Mouse (Mus musculus) stomach, embryonic 14.5 days (tissue): ENCODE measurements at regions not wholly inside any gene's neighbourhood (a gene's known extent, or its start where the extent isn't known, plus 50 kb on each side); places are given as distances from the start of the nearest gene placed in this dataset.

Experiments used
- ATAC-seq: fragments of 200-750 bp; cut with Nextera tagmentation; 2 replicates; pipeline ENCODE4 v1.8.0; 2017; ENCODE audit warnings: low read depth, moderate TSS enrichment; ENCODE audit not compliant: insufficient number of reproducible peaks, insufficient read depth, low FRiP score
- H3K27ac ChIP-seq: fragments of 300-500 bp; sonication (generic); 2 replicates; pipeline ENCODE4 v1.5.1; 2014; ENCODE audit warnings: mild to moderate bottlenecking, low read length, moderate library complexity, mixed read lengths
- H3K27me3 ChIP-seq: fragments of 300-500 bp; sonication (generic); 2 replicates; pipeline ENCODE4 v1.6.1; 2014; ENCODE audit warnings: low read length, control low read depth, mixed read lengths; ENCODE audit not compliant: control insufficient read depth, insufficient read depth
- H3K36me3 ChIP-seq: fragments of 300-500 bp; sonication (generic); 2 replicates; pipeline ENCODE4 v1.6.1; 2014; ENCODE audit warnings: mild to moderate bottlenecking, control low read depth, low read length, moderate library complexity, mixed read lengths; ENCODE audit not compliant: control insufficient read depth, insufficient read depth
- H3K4me1 ChIP-seq: fragments of 300-500 bp; sonication (generic); 2 replicates; pipeline ENCODE4 v1.6.1; 2014; ENCODE audit warnings: low read length, control low read depth, mixed read lengths; ENCODE audit not compliant: control insufficient read depth, insufficient read depth
- H3K4me2 ChIP-seq: fragments of 300-500 bp; sonication (generic); replicated peaks from 2 replicates; pipeline ENCODE4 v1.6.1; 2014; ENCODE audit warnings: low read depth, low read length, control low read depth
- H3K4me3 ChIP-seq: fragments of 300-500 bp; sonication (generic); 2 replicates; pipeline ENCODE4 v1.5.1; 2014; ENCODE audit warnings: low read depth, low read length, control low read depth
- H3K9ac ChIP-seq: fragments of 300-500 bp; sonication (generic); replicated peaks from 2 replicates; pipeline ENCODE4 v1.6.1; 2014; ENCODE audit warnings: low read depth, mild to moderate bottlenecking, control low read depth, low read length, moderate library complexity, mixed read lengths
- H3K9me3 ChIP-seq: fragments of 300-500 bp; sonication (generic); 2 replicates; pipeline ENCODE4 v1.6.1; 2016; ENCODE audit warnings: low read depth, low read length, control low read depth; ENCODE audit not compliant: control insufficient read depth
- WGBS: fragments of 180-500 bp; shearing (Covaris S2); extraction: QIAGEN DNeasy Blood & Tissue Kit; methylation state at CpG from one replicate; pipeline ENCODE4 v1.1.7; 2014; 5-methylcytosine and 5-hydroxymethylcytosine counted together

DNA sequence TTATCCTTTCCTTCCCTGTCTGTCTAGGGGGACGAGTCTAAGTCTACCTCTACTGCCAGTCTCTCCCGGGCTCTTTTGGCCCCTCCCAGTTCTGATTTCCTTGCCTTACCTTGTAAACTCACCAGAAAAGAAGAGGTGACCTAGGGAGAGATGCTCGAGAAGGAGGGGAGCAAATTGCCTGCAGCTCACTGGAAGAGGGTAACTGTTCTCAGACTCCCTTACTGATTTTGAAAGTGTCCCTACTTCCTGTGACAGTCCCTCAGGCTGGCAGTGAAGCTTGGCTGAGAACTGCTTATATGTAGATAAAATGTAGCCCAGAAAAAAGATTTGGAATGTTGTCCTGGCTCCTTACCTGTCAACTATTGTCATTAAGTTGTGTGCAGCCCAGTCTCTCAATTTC, 180.6 kb upstream of the Tab2 start:
- 0 out of 2 replicates have a peak, but pooled peaks cover 4% of the 10 kb centered on the region for H3K4me1 ChIP-seq
- ATAC-seq: no peak
- H3K36me3 ChIP-seq: no peaks in the 10 kb centered on the region
- no peaks in the 10 kb centered on the region for H3K27me3 ChIP-seq
- H3K9ac ChIP-seq: no peak overlapping the region
- H3K27ac ChIP-seq: no peak overlapping the region
- no peaks in the 10 kb centered on the region for H3K9me3 ChIP-seq
- WGBS: 75% methylated on average over 3 of the region's 3 CpGs
- H3K4me2 ChIP-seq: no peak overlapping the region
- H3K4me3 ChIP-seq: no peak overlapping the region

DNA sequence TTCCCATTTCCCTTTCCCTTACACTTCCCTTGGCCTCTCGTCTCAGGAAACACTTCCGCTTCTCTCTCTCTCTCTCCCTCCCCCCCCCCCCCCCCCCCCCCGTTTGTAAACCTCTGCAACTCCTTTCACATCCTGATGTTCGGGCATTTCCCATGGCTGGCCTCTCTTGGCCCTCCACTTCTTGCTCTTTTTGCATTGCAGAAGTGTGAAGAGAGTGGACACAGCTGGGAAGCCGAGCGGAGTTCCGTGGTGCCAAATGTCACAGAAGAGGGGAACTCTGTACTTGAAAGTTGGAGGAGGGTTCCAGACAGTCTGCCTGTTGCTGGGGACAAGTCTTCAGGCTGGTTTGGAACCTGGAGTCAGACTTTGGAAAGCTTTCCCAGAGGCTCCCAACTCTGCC, 179.2 kb upstream of the Tab2 start:
- H3K36me3 ChIP-seq: no peaks in the 10 kb centered on the region
- H3K4me2 ChIP-seq: no peak overlapping the region
- no peak overlapping the region for H3K27ac ChIP-seq
- H3K4me3 ChIP-seq: no peak overlapping the region
- no peak overlapping the region for H3K9ac ChIP-seq
- H3K4me1 ChIP-seq: 0 out of 2 replicates have a peak, but pooled peaks cover 4% of the 10 kb centered on the region
- WGBS: 61% methylated on average over 6 of the region's 7 CpGs
- H3K27me3 ChIP-seq: no peaks in the 10 kb centered on the region
- ATAC-seq: no peak
- no peaks in the 10 kb centered on the region for H3K9me3 ChIP-seq

DNA sequence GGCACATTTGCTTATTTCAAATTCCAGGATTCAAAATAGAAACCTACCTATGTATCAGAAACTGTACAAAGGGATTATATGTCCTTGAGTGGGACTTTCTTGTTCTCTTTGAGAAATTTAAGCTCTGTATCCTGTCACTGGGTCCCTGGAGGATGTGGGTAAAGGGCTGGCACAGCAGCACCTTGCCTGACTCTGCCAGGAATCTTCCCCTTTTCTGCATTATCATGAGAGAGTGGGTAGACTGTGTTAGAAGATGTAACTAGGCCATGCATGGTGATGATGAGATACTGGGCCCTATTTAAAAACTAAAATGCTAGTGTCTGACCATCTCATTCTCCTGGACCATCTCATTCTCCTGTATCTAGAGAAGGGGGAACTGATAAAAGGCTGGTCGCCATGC, 178.4 kb upstream of the Tab2 start:
- Histone ChIP-seq H3K27me3 (no peaks in the 10 kb centered on the region), H3K4me1 (0 out of 2 replicates have a peak, but pooled peaks cover 4% of the 10 kb centered on the region), H3K27ac (no peak overlapping the region), H3K4me3 (no peak overlapping the region), H3K9ac (no peak overlapping the region), H3K36me3 (no peaks in the 10 kb centered on the region), H3K9me3 (no peaks in the 10 kb centered on the region), H3K4me2 (no peak overlapping the region)
- ATAC-seq: no peak
- WGBS: 95% methylated on average over 1 of the region's 1 CpGs

DNA sequence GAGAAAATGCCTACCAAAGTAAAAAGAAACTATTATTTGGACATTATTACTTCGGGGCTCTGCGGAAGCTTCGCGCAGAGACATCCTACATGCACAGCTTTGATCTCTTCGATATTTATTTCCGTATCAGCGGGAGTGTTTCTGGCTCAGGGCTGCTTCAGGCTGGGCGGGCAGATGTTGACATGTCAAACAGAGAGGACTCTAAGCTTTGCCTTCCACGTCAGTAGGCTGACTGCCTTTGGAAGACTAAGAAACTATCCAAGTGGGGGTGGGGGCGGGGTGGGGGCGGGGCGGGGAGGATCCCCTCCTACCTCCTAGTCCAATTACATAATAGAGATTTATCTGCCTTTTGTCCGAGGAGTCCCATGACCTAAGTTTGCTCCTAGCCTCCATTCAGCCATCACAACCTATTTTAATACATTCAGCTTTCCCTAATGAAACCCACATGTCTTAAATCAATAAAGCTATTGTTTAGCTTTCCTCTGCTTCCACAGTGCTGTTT, 177.5 kb upstream of the Tab2 start:
- H3K9ac ChIP-seq: no peak overlapping the region
- no peak overlapping the region for H3K4me3 ChIP-seq
- H3K27me3 ChIP-seq: no peaks in the 10 kb centered on the region
- 0 out of 2 replicates have a peak, but pooled peaks cover 4% of the 10 kb centered on the region for H3K4me1 ChIP-seq
- peak; percentile 60 for ATAC-seq
- H3K4me2 ChIP-seq: no peak overlapping the region
- H3K27ac ChIP-seq: no peak overlapping the region
- H3K9me3 ChIP-seq: no peaks in the 10 kb centered on the region
- H3K36me3 ChIP-seq: no peaks in the 10 kb centered on the region
- 37% methylated on average over 13 of the region's 13 CpGs for WGBS

DNA sequence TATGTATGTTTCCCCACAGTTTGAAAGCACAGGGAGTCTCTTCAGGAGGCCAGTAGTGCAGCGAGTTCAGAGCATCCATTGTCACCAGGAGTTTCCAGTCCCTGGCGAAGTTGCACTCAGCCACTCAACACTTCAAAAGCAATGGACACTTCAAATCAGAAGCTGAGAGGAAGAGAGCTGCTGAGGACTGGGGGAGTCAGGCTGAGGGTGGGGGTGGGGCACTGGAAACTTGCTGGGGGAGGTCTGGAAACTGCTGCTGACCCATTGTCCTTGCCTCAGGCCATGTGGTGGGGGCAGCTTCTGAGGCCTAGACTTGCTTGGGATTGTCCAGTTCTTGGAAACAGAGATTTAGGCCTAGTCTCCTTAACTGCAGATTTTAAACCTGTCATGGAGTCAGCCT, 176.8 kb upstream of the Tab2 start:
- H3K4me2 ChIP-seq: no peak overlapping the region
- ATAC-seq: no peak

DNA sequence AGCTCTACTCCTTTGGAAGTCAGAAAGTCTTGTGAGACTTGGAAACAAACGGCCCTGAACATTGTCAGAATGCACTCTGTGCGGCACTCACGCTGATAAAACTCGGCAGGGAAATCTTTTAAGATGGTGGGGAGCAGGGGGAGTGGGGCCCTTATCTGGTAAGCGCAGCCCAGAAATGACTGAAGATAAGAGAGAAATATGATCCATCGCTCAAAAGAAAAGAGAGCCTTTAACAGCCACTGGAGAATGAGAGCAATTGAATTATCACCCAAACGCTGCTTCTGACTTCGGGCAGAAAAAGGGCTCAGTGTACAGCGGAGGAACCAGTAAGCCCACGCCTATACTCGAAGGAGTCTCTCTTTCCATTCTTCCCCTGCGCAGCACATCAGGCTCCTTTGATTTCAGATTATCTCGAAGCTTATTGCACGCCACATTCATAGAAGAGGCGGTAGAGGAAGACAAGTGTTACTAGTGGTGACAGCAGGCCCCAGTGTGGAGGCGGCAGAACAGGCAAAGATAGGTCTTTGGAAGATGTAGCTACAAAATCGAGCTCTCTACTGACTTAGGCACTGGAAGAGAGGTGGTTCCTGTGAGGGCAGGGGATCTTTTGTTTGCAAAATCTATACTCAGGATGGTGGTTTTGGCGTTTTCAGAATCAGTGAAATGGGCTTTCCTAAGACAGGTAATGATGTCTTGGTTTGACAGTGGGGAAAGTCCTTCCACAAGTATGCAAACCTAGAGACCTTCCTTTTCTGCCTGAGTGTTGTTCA, 174.6 kb upstream of the Tab2 start:
- H3K4me2 ChIP-seq: peak overlapping the region; percentile 27
- no peak overlapping the region for H3K27ac ChIP-seq
- H3K9me3 ChIP-seq: no peaks in the 10 kb centered on the region
- WGBS: 33% methylated on average over 18 of the region's 18 CpGs
- H3K4me1 ChIP-seq: 0 out of 2 replicates have a peak, but pooled peaks cover 4% of the 10 kb centered on the region
- no peak overlapping the region for H3K9ac ChIP-seq
- H3K27me3 ChIP-seq: no peaks in the 10 kb centered on the region
- no peak overlapping the region for H3K4me3 ChIP-seq
- peak; percentile 63; the same call in 1 of the 2 replicates for ATAC-seq
- no peaks in the 10 kb centered on the region for H3K36me3 ChIP-seq

More for the DNA sequence above, 176.8 kb upstream of the Tab2 start:
- Histone ChIP-seq H3K4me1 (0 out of 2 replicates have a peak, but pooled peaks cover 4% of the 10 kb centered on the region), H3K9me3 (no peaks in the 10 kb centered on the region), H3K4me3 (no peak overlapping the region), H3K36me3 (no peaks in the 10 kb centered on the region), H3K27ac (no peak overlapping the region), H3K27me3 (no peaks in the 10 kb centered on the region), H3K9ac (no peak overlapping the region)
- 61% methylated on average over 2 of the region's 2 CpGs for WGBS

DNA sequence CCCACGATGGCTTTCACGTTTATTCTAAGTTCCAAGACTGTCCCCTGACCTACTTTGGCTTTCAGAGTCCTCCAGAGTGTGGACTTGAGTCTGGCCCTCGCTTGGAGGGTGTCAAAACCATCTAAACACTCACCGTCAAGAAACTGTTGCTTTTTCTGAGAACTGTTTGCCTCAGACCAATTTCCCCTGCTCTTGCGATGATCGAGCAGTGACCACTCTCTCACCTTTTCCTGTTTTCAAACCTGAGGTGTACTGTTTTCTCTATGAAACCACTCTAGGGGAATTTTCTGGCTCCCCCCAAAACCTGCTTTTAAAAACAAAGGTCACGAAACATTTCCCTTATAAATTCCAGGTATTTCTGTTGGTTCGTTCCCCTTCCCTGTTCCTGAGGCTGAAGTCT, 174.0 kb upstream of the Tab2 start:
- H3K4me3 ChIP-seq: no peak overlapping the region
- H3K27ac ChIP-seq: no peak overlapping the region
- H3K9me3 ChIP-seq: no peaks in the 10 kb centered on the region
- ATAC-seq: no peak
- 0 out of 2 replicates have a peak, but pooled peaks cover 4% of the 10 kb centered on the region for H3K4me1 ChIP-seq
- H3K4me2 ChIP-seq: peak overlapping the region; percentile 27; the same call in 1 of the 2 replicates
- H3K36me3 ChIP-seq: no peaks in the 10 kb centered on the region
- 55% methylated on average over 8 of the region's 8 CpGs for WGBS
- no peak overlapping the region for H3K9ac ChIP-seq
- H3K27me3 ChIP-seq: no peaks in the 10 kb centered on the region

DNA sequence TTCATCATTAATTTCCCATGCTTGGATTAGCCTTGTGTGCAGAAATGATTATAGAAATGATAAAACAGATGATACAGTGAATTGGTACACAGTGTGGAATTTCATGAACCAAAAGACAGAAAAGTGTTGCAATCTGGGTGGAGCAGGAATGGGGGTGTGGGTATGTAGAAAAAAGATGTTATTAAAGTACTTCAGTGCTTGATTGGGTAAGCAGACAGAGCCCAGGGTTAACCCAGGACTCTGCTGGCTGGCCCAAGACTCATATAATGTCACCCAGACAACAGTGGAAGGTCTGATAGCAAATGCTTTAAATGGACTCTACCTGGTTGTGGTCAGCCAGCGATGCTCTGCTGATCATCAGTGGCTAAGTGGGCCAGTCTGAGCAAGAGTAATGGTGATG, 168.1 kb upstream of the Tab2 start:
- no peak overlapping the region for H3K4me2 ChIP-seq
- 90% methylated on average over 1 of the region's 1 CpGs for WGBS
- H3K9me3 ChIP-seq: no peaks in the 10 kb centered on the region
- H3K4me1 ChIP-seq: no peaks in the 10 kb centered on the region
- no peaks in the 10 kb centered on the region for H3K36me3 ChIP-seq
- no peak overlapping the region for H3K9ac ChIP-seq
- no peaks in the 10 kb centered on the region for H3K27me3 ChIP-seq
- H3K27ac ChIP-seq: no peak overlapping the region
- no peak for ATAC-seq
- no peak overlapping the region for H3K4me3 ChIP-seq
